Mouse (Mus musculus): Measurements from ENCODE around the gene Baz1a.
"Not testable (repeated sequence)": the region's sequence is repeated elsewhere in the genome, so short reads cannot be mapped to it uniquely, and the experiment has no call there.

Baz1a gene

DNA sequence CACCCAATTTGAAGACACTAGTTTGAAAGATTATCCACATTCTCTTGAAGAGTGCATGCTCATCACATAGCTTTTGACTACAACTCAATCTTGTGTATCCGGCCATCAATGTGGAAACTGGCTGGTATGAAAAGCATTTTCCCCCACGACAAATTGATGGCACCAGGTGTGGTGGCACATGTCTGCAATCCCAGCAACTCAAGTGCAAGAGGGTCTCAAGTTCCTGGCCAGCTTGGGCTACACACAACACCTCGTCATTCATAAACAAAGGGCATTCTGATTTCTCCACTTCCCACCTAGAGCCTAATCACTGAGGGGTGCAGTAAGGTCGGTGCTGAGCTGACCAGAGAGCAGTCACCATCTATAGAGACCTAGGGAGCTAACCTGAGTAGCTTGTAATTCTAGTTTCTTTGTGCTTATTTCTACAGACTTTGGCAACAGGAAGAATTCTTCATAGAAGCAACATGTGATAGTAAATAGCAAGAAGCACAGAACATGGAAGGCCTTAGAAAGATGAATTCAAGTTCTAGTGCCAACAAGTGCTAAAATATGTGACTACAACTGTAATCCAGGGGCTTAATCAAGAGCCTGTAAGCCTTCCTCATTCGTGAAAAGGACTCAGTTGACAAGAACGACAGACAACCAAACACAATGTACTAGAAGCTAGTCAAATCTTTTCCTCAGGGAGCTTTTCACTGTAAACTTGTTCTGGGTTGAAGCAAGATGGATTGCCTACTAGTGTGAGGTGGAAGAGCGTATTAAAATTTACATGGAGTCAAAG is 31.0 kb downstream of the Baz1a start:
- no peak for DNase-seq (ENCODE audit: inconsistent age in 2 of 2, low spot score in 1 of 2)

DNA sequence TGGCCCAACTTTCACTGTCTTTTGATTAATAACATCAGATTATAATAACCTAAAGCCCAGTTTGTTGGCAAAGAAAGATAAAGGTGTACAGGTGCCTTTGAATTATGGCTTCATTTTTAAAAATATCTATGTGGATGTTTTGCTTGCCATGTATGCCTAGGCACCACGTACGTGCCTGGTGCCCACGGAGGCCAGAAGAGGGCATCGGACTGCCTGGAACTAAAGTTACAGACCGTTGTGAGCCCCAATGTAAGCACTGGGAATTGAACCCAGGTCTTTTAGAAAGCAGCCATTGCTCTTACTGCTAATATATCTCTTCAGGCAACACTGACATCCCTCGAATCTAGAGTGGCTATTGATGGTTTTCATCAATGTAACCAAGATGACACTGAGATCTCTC is 32.2 kb downstream of the Baz1a start:
- no peak for DNase-seq (ENCODE audit: inconsistent age in 2 of 2, low spot score in 1 of 2)

DNA sequence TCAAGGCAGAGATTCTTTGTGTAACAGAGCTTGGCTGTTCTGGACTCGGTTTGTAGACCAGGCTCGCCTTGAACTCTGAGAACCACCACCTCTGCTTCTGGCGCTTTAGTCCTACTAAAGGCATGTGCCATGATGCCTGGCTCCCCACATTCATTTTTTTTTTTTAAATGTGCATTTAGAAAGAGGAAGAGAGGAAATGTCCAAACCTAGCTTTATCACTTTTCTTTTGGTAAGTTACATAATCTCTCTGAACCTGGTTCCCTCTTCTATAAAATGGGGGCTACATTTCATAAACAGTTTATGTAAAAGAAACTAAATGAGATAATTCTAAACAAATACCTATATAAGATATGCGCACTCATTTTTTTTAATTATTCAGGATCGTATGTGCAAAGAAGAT is 33.2 kb downstream of the Baz1a start:
- DNase-seq (ENCODE audit: inconsistent age in 2 of 2, low spot score in 1 of 2): no peak

DNA sequence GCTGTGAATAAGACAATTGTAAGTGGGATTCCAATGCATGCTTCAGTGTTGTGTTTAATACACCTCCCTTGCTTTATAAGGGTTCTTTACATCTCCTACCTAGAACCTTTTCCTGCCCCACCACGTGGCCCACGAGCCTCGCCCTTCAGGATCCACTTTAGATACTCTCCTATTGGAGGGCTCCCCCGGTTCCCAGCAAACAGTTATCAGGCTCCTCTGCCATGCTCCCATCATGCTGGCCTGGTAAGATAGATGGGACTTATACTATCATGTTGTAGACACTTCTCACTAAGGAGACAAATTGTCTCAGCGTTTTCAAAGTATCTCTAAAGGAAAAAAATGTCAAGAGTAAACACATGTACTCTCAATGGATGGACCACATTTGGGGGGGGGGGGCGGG is 33.6 kb downstream of the Baz1a start:
- no peak for DNase-seq (ENCODE audit: inconsistent age in 2 of 2, low spot score in 1 of 2)

DNA sequence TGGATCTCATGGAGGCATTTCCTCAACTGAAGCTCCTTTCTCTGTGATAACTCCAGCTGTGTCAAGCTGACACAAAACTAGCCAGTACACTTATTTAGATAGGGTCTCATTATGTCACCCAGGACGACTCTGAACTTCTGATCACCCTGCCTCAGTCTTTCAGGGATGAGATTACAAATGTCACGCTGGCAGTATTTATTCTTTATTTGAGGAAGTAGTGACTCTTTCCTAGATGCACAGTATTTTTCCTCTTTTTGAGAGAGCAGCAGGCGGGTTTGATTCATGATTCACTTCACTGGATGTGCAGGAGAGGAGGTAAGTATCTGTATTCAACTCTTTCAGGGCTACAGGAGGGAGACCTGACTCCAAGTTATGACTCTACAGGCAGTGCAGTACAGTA is 45.1 kb downstream of the Baz1a start:
- no peak for DNase-seq (ENCODE audit: inconsistent age in 2 of 2, low spot score in 1 of 2)

DNA sequence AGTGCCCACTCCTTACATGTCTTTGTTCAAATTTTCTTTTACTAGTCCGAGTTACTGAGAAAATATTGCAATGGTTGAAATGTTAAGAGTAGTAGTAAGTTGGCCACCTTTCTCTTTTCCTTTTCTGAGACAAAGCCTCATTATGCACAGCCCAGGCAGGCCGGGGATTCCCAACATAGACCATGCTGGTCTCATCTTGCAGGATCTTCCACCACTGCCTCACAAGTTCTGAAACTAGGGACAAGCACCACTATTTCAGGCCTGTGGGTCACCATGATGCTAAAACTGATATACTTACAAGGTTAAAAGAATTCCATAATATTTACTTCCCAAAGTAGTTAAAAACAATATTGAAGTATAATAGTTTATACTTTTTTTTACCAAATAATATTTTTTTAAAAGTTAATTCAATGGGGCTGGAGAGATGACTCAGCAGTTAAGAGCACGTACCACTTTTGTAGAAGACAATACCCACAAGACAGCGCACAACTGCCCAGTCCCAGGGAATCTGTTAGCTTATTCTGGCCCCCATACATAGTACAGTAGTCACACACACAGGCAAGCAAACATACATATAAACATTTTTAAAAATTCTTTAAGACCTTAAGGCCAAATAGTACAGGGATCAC is 48.5 kb downstream of the Baz1a start:
- no peak for DNase-seq (ENCODE audit: inconsistent age in 2 of 2, low spot score in 1 of 2)

DNA sequence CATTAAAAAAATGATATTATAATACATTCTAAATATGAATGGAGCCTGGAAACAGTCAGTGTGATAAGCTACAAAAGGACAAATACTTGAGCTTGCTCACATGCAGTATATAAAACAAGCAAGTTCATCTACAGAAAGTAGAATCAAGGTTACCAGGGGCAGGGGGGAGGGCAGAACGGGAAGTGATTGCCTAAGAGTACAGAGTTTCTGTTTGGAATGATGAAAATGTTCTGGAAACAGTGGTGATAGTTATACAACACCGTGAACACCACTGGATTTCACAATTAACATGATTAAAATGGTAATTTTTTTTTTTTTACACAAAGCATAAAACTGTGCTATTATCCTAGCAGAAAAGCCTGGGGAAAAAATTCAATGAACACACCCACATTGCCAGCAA is 54.6 kb downstream of the Baz1a start:
- peak in 1 of 2 experiments; percentile 71 for DNase-seq (ENCODE audit: inconsistent age in 2 of 2, low spot score in 1 of 2)

DNA sequence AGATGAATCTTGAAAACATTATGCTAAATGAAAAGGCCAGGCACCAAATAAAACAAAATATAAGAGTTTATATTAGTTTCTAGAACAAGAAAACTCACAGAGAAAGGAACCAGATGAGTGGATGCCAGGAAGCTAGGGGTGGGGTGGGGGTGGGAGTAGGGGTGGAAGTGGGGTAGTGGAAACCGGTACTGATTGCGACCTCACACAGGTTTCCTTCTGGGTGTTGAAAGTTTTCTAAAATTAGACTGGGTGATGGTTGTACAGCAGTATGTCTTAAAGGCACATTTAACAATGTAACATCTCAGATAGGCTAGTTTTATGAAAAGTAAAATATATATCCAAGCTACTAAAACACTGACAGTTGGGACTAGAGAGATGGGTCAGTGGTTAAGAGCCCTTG is 57.2 kb downstream of the Baz1a start:
- DNase-seq (ENCODE audit: inconsistent age in 2 of 2, low spot score in 1 of 2): no peak

DNA sequence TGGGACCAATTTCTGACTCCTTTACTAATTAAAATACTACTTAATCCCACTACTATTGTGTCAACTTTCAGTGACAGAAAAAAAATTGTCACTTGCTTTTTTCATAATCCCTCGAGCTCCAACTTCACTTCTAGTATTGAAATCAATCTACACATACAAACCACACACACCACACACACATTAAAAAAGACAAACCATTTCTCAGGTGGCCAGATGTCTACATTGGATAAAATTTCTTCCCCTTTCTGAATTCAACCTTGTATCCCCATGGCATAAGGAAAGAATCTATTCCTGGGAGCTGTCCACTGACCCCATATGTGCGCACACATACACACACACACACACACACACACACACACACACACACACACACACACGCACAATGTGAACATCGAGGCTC is 57.7 kb downstream of the Baz1a start:
- no peak for DNase-seq (ENCODE audit: inconsistent age in 2 of 2, low spot score in 1 of 2)

DNA sequence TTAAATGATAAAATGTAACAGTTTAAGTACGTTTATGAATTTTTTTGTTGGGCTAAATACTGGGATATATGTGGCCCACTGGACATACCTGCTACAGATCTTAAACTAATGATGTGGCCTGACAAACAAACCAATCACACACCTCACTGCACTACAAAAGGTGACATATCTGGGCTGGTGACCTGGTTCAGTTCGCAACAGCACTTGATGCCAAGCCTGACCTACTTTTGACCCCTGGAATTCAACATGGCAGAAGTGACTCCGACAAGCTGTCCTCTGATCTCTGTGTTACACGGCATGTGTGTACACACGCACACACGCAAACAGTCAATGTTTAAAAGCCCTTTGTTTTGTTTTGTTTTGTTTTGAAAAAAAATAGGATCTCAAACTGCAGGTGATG is 68.0 kb downstream of the Baz1a start:
- DNase-seq (ENCODE audit: inconsistent age in 2 of 2, low spot score in 1 of 2): no peak

DNA sequence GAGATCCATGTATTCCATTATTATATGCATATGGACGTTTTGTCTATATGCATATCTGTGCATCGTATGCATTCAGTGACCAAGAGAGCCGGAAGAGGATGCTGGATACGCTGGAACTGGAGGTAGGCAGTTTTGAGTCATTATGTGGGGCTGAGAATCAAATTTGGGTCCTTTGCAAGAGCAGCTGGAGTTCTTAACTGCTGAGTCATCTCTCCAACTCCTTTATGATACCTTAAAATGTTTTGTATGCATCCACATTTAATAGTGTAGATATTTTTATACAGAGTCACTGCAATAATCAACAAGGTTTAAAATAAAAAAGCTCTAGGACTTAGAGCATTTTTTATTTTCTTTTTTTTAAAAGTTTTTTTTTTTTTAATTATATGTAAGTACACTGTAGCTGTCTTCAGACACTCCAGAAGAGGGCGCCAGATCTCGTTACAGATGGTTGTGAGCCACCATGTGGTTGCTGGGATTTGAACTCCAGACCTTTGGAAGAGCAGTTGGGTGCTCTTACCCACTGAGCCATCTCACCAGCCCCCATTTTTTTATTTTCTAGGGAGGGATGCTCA is 71.5 kb downstream of the Baz1a start:
- not testable (repeated sequence) for DNase-seq (ENCODE audit: inconsistent age in 2 of 2, low spot score in 1 of 2)

DNA sequence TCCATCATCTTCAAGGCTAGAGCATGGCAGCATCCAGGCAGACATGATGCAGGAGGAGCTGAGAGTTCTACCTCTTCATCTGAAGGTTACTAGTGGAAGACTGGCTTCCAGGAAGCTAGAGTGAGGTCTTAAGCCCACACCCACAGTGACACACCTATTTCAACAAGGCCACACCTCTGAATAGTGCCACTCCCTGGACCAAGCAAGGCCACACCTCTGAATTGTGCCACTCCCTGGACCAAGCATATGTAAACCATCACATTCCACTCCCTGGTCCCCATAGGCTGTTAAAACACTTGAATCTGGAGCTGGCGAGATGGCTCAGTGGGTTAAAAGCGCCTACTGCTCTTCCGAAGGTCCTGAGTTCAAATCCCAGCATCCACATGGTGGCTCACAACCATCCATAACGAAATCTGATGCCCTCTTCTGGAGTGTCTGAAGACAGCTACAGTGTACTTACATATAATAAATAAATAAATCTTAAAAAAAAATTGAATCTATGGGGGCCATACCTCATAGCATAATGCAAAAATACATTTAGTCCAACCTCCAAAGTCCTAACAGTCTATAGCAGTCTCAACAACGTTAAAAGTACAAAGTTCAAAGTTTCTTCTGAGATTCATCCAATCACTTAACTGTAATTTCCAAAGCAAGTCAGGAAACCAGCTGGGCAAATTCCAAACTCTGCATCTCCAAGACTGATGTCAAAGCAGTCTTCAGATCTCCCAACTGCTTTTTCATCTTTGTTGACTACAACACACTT is 76.4 kb downstream of the Baz1a start:
- DNase-seq (ENCODE audit: inconsistent age in 2 of 2, low spot score in 1 of 2): not testable (repeated sequence)

DNA sequence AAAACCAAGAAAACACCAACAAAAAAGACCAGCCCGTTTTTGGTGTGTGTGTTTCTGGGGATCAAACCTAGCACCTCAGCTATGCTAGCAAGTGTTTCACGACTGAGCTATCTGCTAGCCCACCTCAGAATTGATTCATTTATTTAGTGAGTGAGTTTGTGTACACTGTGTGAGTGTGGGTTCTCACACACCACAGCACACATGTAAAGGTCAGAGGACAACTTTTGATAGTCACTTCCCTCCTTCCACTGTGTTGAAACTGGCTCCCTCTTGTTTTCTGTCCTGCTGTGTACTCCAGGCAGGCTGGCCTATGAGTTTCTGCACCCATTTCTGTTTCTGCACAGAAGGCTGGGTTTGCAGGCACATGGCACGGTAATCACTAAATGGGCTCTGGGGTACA is 103.8 kb downstream of the Baz1a start:
- no peak for DNase-seq (ENCODE audit: inconsistent age in 2 of 2, low spot score in 1 of 2)

DNA sequence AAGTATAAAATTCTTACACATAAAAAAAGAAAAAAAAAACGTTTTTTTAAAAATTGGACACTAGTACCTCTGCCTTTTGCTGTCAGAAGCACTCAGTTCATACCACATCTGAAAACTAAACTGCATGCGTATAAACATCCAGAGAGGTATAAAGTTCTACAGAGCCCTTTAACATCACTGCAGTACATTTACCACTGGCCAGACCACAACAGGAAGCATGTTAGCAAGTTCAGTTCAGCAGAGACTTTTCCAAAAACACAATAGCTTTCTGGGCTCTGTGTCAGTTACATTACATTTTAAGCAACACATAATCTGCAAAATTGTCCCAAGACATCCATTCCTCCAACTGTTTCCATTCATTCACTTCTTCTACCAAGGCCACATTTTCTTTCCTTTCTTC is 121.6 kb downstream of the Baz1a start:
- DNase-seq (ENCODE audit: inconsistent age in 2 of 2, low spot score in 1 of 2): not testable (repeated sequence)

DNA sequence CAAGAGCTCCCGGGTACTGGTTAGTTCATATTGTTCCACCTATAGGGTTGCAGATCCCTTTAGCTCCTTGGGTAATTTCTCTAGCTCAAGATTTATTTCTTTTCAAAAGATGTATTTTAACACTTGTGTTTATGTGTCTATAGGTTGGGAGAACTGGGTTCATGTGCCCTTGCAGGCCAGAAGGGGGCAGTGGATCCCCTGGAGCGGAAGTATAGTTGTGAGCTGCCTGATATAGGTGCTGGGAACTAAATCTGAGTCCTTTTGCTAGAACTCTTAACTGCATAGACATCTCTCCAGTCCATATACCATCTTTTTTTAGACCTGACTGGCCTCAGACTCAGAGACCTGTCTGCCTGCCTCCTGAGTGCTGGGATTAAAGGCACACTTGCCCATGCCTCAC is 123.7 kb downstream of the Baz1a start:
- DNase-seq (ENCODE audit: inconsistent age in 2 of 2, low spot score in 1 of 2): no peak

DNA sequence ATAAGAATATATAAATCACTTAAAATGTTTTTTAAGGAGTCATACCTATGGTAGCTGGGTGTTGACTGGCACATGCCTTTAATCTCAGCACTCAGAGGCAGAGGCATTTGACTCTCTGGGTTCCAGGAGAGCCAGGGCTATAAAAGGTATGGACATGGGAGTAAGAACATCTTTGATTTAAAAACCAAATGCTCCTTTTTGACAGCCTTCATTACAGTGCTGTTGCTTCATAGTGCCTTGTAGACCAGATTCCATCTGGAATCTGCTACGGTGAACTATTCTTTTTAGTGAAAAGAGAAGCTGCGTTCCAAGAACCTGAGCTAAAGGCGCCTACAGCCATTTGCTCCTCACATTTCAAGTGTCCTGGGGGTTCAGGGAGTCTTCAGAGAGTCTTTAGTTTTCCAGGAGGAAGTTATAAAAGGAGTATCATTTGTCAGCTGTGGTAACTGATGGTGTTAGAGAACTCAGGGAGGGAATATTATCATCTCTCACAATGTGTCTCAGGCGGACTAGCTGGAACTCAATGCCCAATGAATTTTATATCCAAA is 126.5 kb downstream of the Baz1a start:
- DNase-seq (ENCODE audit: inconsistent age in 2 of 2, low spot score in 1 of 2): no peak

DNA sequence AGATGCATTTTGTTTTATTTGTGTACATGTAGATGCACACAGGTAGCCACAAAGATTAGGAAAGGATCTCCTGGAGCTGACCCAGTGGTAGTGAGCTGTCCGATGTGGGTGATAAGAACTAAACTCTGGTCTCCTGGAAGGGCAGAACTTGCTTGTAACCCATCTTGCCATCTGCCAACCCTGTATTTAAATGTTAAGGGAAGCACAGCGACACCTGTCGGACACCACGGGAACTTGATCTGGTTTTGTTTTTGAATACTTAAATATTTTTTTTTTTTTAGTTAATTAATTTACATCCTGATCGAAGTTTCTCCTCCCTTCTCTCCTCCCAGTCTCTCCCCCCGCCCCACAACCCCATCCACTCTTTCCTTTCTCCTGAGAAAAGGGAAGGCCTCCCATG is 134.5 kb downstream of the Baz1a start:
- peak; percentile 49 to 83 for DNase-seq (ENCODE audit: inconsistent age in 2 of 2, low spot score in 1 of 2)

DNA sequence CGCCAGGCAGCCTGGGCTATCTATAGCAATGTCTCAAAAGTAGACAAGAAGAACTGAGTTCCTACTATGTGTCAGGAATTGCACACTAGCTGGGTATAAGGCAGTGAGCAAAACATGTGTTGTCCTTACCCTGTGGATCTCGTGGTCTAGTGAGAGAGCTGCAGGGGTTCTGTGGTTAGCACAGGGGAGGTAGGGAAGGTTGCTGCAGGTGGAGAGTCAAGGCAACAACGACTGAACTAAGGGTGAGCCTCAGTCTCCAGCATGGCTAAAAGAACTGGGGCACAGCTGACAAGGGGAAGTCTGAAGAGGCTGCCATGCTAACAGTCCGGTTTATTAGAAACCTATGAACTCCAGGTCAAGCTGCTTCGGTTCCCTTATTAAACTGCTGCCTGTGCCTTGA is 134.9 kb downstream of the Baz1a start:
- no peak for DNase-seq (ENCODE audit: inconsistent age in 2 of 2, low spot score in 1 of 2)

DNA sequence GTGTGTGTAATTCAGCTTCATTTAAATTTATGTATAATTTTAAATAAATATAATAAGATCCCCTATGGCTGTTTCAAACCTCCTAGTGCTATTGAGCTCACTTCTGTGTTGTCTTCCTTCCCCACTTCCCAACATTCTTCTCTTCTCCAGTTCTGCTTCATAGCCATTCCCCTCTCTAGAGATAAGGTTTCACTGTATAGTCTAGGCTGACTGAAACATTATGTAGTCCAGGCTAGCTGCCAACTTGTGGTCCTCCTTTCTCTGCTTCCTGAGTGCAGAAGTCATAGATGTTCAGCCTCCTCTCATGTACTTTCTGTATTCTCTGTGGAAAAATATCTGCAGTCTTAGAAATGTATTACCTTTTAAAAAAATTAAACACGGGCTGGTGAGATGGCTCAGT is 136.3 kb downstream of the Baz1a start:
- no peak for DNase-seq (ENCODE audit: inconsistent age in 2 of 2, low spot score in 1 of 2)

DNA sequence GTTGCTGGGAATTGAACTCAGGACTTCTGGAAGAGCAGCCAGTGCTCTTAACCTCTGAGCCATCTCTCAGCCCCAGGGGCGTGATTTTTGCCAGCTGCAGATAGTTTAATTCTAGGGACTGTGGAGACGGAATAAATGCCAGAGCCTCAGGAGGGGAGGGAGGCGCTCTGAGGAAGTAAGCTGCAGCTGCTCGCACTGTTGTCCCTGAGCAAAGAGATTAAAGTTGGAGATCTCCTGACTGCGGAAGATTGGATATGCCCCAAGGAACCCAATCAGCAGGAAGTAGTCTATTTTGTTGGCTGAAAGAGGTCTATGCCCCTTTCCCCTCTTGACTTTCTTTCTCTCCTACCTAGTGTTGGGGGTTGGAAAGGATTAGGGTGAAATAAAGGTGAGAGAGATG is 137.3 kb downstream of the Baz1a start:
- no peak for DNase-seq (ENCODE audit: inconsistent age in 2 of 2, low spot score in 1 of 2)

DNA sequence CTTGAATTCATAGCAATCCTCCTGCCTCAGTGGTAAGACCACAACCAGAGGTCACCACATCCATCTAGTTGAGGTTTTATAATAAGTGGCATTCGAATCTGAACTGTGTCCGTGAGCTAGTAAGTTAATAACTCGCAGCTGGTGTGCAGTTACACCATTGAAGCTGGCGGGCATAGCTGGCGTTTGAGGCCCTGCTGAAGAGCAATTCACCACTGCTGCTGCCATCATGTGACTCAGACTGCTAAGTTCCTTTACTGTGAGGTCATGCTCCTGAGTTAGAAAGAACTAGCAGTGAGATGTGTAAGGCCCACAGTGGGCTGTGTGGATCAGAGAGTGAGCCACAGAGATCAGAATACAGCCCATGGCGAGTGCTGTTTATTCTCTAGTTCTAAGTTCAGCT is 139.4 kb downstream of the Baz1a start:
- DNase-seq (ENCODE audit: inconsistent age in 2 of 2, low spot score in 1 of 2): peak in 1 of 2 experiments; percentile 23
